Mouse (Mus musculus): Measurements from ENCODE around the gene Spata2.
A peak's percentile ranks its signal among the peaks of the same experiment; 100 is the strongest.

The Spata2 gene

GRCm38 (mm10) chr2:167492713-167493636 is at the start of gene Spata2:
Gene Spata2, minus strand, starts transcription at chr2:167492887.
- peak; percentile 94 for DNase-seq

DNA sequence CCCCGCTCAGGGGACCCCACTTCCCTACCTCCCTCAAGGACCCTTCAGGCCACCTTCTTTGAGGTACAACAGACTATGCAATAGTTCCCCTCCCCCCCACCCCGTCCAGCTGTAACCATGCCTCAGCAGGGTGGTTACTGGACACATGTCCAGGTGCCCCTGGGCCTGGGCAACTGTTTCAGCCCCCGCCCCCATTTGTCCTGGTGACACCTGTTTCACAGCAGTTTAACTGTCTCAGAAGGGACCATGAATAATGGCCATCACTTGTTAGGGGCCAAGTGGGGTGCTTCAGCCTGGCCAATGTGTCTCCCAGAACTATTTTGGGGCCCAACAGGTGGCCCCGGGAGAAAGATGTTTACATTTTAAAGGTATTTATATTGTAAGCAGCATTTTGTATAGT is 49.7 kb upstream of the Spata2 start:
- no peak for DNase-seq

GRCm38 (mm10) chr2:167541761-167542160 is 49.1 kb upstream of the Spata2 start:
- DNase-seq: peak in 1 of 2 experiments; percentile 23

DNA sequence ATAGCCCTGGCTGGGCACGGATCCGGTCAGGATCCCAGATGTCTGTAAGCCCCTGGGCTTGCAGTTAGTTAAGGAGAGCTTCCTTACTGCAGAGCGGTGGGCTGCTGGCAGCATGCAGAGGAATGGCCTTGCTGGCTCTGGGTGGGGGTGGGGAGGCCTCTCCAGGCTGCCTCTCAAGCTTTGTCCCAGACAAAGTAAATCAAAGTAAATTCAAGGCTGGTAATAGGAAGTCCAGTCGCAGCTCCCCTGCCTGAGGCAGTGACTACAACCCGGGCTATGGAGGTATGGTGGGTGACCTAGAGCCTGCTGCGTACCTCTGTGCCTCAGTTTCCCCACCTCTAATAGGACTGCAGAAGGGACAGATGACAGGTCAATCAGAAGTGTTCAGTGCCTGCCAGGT is 48.6 kb upstream of the Spata2 start:
- DNase-seq: peak; percentile 33 to 35

GRCm38 (mm10) chr2:167540477-167541110 is 47.9 kb upstream of the Spata2 start:
- DNase-seq: peak; percentile 27 to 49

DNA sequence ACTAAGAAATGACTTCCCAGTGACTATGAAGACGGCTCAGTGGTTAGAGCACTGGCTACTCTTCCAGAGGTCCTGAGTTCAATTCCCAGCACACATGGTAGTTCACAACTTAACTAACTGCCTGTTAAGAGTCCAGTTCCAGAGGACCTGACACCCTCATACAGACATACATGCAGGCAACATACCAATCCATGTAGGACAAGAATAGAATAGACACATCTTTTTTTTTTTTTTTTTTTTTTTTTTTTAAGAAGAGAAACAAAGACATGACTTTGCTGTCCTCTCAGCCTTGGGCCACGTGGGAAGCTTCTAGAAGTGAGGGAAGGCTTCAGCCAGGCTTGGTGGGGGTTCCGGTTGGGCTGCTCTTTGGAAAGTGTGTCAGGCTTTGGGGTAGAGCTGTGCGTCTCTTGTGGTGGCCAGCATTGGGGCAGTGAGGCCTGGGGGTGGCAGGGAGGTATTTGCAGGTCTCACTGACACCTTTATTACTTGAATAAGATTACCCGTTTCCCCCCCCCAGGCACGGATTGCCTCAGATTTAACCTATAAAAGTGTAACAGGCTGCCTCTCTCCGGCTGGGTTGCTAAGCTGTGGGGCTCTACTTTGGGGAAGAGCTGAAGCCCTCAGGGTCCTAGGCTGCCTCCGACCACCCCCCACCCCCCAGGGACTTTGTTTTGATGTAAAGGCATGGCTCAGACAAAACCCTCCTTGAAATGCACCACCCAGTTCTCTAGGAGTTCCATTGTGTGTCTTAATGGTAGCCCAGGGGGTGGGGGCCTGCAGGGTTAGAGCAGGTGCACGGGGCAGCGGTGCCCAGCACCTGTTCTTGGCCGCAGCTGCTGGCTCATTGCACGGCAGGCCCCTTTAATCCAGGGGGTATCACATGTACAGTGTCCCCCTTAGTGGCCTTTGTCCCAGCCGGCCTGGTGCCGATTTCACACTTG is 47.1 kb upstream of the Spata2 start:
- peak; percentile 17 to 50 for DNase-seq

DNA sequence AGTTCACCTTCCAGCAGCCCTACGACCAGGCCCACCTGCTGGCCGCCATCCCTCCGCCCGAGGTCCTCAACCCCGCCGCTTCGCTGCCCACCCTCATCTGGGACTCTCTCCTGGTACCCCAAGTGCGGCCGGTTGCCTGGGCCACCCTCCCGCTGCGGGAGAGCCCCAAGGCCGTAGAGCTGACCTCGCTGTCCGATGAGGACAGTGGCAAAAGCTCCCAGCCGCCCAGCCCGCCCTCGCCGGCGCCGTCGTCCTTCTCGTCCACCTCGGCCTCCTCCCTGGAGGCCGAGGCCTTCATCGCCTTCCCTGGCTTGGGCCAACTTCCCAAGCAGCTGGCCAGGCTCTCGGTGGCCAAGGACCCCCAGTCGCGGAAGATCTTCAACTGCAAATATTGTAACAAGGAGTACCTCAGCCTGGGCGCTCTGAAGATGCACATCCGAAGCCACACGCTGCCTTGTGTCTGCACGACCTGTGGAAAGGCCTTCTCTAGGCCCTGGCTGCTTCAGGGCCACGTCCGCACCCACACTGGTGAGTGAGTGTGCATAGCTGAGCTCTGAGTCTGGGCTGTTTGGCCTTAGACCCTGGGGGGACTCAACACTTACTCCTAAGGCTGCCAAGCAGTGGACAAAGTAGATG is 46.1 kb upstream of the Spata2 start:
- peak; percentile 45 to 56 for DNase-seq

DNA sequence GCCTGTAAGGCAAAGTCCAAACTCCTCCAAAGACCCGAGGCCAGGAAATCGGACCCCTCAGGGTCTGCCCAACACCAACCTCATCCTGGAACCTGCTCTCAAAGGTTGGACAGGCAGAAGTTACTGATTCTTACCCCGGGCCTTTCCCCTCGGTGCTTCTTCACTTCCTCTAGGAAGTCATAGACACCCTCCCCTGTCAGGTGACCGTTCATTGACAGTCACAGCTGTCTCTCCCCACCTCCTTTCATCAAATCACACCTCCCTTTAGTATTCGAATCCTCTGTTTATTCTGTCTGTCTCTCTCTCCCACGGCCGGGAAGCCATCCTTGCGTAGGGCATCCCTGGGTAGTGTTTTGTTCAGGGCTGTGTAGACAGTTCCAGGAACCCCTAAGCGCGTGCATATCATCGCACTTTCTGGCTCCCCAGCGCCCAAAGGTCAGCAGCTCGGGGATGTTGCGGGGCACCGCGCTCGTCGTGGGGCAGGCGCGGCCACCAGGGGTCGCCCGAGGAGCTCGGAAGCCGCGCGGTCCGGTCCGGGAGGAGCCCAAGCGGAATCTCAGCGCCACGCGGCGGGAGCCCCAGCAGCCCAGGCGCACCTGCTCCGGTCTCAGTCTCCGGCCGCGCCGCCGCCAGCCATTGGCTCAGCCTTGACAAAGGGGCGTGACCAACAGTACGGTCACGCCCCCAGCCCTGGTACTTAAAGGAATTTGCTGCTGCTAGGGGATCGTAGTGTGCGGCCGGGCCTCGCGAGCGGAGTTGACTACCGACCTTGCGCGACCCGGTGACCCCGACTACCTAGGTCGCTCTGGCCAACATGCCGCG is 45.0 kb upstream of the Spata2 start, which contains the start of gene Snai1:
TSS of gene Snai1 (plus strand) at position 720 of the 822 bp plus-strand sequence.
- DNase-seq: peak; percentile 96 to 99

DNA sequence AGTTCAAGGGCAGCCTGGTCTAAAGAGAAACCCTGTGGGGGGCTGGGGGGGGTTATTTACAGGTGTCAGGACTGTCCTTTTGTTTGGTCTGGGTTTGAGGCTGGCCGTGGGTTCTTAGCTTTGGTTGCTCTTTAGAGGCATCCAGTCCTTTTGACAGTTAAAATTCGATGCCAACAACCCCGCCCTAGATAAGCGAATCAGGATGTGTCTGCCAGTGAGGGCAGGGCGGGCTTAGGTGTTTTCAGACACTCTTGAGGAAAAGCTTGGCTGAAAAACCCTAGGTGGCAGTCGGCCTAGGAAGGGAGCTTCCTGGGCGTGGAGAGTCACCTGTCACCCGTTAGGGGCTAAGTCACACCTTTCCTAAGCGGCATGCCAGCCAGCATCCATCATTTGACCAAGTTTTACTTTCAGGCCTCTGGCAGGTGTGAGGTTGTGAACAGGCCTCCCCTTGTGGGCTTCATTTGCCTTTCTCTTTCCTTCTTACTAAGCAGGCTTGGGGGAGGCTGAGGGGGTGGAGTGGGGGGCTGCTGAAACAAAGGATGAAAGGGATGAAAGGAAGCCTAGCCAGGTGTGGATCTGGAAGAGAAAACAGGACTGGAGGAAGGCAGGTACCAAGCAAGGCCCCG is 43.7 kb upstream of the Spata2 start:
- DNase-seq: no peak

DNA sequence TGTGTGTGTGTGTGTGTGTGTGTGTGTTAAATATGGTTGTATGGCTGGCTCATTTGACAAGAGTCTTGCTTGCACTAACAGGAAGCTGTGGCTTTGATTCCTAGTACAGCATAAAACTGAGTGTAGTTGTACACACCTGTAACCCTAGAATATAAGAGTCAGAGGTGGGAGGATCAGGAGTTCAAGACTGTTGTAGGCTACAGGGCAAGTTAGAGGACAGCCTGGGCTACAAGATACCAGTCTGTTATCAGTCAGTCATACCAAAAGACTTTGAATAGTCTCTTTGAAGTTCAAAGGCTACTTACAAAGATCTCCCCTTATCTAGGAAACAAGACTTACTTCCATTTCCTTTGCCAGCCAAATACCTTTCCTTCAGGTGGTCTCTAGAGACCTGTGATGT is 41.2 kb upstream of the Spata2 start:
- no peak for DNase-seq

GRCm38 (mm10) chr2:167532131-167532530 is 39.4 kb upstream of the Spata2 start:
- DNase-seq: peak; percentile 80 to 81

- DNase-seq: no peak
These were observed 37.8 kb upstream of the Spata2 start for GRCm38 (mm10) chr2:167530536-167530935.

DNA sequence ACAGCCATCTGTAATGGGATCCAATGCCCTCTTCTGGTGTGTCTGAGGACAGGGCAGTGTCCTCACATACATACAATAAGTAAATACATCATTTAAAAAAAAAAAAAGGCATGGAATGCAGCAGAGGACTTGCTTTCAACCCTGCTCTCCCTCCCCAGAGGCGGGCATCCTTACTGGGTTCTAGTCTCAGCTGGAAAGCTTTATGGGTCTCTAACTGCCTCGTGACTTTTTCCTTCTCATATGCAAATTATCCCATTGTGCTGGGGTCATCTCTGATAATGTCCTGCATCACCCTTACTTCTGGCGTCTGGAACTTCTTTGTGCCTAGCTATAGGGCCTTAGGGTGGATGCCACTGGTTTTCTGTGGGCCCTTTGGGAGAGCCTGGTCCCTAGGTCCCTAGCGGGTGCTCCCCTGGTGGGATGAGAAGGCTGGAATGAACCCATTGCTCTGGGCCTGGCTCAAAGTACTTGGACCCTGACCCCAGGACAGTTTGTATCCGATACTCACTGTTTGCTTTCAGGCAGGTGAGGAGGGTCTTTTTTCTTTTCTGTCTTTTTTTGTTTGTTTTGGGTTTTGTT is 37.3 kb upstream of the Spata2 start:
- no peak for DNase-seq

GRCm38 (mm10) chr2:167528278-167528677 is 35.6 kb upstream of the Spata2 start:
- peak; percentile 62 to 65 for DNase-seq

DNA sequence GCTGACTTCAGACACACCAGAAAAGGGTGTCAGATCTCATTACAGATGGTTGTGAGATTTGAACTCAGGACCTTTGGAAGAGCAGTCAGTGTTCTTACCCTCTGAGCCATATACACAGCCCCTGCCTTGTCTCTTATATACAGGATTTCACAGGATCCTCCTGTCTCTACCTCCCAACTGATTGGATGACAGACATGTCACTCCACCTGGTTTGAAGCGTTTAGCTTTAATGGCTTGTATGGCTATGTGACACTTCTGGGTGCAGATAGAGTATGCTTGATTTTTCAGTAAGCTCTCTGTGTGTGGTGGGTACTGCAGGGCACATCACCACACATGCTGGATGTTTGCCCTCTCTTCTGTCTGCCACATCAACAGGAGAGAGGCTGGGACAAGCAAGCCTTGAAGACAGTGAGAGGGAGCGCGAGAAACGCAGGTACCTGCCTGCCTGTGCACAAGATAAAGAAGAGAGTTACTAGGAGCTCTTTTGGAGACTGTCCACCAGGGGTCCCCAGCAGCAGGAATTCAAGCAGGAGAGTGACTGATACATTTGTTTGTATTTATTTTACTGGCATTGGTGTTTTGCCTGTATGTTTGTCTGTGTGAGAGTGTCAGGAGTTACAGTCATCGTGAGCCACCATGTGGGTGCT is 27.0 kb upstream of the Spata2 start:
- peak; percentile 20 to 40 for DNase-seq

GRCm38 (mm10) chr2:167515688-167516087 is 23.0 kb upstream of the Spata2 start:
- no peak for DNase-seq

DNA sequence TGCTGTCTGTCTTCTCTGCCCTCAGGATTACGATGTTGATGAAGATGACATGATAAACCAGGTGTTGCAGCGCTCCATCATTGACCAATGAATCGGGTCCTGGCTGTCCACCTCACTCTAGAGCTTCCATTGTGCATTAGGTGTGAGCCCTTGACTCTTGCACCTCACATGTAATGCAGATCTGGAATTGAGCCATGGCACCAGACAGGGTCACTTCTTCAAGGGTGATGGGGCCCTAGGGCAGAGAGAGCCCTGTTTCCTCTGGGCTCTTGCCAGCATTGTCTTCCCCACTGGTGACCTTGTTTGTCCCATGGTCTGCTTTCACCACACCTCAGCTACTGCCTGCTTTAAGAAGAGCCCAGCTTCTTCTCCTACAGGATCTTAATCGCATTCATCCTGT is 22.0 kb upstream of the Spata2 start:
- DNase-seq: no peak

- no peak for DNase-seq
These were observed 20.3 kb upstream of the Spata2 start for GRCm38 (mm10) chr2:167512970-167513369.

- no peak for DNase-seq
These were observed 19.7 kb upstream of the Spata2 start for GRCm38 (mm10) chr2:167512365-167512764.

DNA sequence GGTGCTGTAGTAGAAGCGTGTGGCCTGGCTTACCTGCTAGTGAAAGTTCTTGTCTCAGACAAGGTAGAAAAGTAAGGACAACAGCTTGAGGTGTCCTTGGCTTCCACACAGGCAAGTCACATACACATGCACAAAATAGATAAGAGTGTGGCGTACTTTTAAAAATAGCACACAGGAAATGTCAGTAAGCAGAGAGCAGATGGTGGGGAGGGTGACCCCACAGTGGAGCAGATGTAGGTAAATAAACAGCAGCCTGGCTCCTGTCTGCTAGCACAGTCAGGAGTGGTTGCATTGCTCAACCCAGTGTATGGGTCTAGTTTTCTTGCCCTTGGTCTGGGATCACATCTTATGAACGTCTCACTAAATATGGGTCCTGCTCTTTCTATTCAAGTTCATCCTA is 17.8 kb upstream of the Spata2 start:
- DNase-seq: no peak
